Mouse (Mus musculus): Measurements from ENCODE around the gene Slc6a12. TPM values are rescaled to one million over a fixed set of nuclear protein-coding genes. Genes with fewer than 3 reads are reported as not detected.

Gene Slc6a12
- total RNA-seq, 2 experiments from 2014 or later = 0.26 TPM; not detected in 1

DNA sequence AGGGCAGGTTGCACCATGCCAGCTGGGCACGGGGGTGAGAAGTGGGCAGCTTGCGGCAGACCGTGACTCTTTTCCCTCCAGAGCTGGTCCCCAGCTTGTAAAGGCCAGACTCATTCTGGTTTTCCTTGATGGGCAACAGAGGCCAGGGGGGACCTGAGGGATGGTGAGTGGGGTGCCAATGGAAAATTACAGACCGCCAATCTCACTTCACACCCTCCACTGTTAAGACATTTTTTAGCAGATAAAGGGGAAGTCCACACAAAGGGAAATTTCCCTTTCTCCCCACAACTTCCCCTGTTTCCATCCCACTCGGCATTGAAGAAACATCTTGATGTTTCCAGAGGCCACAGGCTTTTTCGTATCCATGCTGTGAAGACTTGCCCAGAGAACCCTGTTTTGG is 1.2 kb upstream of the Slc6a12 start:
- no peak for DNase-seq (ENCODE audit: low spot score)

- no peak for DNase-seq (ENCODE audit: low spot score)
Measured at GRCm38 (mm10) chr6:121343771-121344123, 871 bp downstream of the Slc6a12 start.

DNA sequence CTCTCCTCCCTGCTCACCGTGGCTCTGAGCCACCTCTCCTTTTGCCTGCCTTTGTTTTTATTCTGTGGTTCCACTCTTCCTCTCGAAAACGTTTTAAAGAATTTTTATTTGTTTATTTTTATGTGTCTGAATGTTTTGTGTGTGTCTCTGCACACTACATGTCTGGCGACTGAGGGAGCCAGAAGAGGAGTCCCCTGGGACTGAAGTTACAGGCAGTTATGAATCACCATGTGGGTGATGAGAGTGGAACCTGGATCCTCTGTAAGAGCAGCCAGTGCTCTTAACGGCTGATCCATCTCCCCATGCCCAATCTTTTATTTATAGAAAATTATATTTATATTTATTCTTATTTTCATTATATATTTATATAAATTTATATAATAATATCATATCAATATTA is 1.5 kb downstream of the Slc6a12 start:
- DNase-seq (ENCODE audit: low spot score) = no peak

GRCm38 (mm10) chr6:121346428-121346827 is 3.6 kb downstream of the Slc6a12 start:
- no peak for DNase-seq (ENCODE audit: low spot score)

DNA sequence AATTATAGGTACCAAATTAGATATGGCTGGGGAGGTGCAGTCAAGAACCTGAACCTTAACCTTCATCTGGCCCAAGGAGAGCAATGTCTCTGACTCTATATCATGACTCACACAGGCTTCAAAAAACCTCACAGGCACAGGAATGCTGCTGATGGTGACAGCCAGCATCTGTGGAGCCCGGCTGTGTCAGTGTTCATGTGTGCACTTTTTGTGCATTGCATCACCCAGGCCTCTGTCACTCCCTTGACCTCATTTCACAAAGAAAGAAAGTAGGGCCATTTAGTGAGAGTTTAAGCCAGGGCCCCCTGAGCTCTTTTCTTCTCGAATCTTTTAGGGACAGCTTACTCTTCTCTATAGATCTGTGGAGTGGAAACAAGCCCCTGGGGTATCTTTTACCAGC is 9.4 kb downstream of the Slc6a12 start:
- DNase-seq (ENCODE audit: low spot score) = no peak

- peak; percentile 54 for DNase-seq (ENCODE audit: low spot score)
Measured at GRCm38 (mm10) chr6:121356041-121356440, 13.2 kb downstream of the Slc6a12 start.

DNA sequence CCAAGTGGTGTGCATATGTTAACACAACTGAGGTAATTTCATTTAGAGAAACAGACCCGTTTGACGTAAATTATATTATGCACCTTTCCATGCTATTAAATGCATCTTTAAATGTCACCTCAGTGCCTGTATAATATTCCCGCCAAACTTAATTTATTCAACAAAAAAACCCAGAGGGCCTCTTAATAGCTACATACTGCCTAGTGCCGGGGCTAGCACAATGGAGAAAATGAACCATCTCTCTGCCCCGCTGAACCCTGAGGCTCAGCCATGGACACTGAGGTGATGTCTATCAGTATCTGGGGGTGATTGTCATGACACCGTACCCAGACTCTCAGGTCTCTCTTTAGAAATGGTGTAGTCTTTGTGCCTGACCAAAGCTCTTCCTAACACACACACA is 14.4 kb downstream of the Slc6a12 start:
- no peak for DNase-seq (ENCODE audit: low spot score)

DNA sequence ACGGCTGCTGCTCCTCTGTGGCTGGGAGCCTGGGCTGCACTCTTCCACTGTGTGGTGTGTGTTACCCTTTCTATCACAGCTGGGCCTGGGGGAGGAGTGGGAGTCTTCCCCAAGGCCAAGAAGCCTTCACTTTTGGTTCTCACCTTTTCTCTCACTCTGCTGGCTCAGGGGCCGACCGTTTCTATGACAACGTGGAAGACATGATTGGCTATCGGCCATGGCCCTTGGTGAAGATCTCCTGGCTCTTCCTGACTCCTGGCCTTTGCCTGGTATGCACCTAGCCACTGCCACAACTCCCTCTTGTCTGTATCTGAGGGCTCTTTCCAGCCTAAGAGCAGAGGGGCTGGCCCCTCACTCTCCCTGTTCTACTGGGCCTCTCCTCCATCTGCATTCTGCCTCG is 20.2 kb downstream of the Slc6a12 start:
- no peak for DNase-seq (ENCODE audit: low spot score)

DNA sequence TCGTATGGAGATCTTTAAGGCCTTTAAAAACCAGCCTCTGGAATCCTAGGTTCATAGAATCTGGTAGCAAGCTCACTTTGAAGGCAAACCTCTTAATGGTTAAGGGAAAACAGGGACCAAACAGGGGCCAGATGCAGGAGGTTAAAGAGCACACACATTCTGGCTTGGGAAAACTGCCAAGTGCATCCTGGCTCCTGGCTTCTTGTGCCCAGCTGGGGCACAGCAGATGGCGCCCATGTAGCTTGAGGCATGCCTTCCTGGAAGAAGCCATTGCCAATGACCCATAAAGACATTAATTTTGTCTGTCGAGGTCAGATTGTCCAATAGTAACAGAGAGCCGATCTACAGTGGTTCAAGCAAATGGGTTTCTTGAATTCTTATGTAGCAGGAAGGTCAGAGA is 21.1 kb downstream of the Slc6a12 start:
- DNase-seq (ENCODE audit: low spot score) = no peak

DNA sequence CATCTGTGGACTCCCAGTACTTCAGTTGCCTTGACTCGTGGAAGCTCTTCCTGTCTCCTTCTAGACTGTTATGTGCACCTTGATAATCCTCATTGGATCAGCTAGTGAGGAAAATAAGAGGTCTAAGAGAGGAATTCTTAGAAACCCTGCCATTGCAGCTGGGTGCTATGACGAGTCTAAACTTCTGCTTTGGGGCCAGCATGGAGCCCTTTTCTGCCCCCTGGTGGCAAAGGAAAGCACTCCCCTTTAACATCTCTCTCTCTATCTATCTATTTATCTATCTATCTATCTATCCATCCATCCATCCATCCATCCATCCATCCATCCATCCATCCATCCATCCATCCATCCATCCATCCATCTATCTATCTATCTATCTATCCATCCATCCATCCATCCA is 23.7 kb downstream of the Slc6a12 start:
- peak; percentile 39 for DNase-seq (ENCODE audit: low spot score)

DNA sequence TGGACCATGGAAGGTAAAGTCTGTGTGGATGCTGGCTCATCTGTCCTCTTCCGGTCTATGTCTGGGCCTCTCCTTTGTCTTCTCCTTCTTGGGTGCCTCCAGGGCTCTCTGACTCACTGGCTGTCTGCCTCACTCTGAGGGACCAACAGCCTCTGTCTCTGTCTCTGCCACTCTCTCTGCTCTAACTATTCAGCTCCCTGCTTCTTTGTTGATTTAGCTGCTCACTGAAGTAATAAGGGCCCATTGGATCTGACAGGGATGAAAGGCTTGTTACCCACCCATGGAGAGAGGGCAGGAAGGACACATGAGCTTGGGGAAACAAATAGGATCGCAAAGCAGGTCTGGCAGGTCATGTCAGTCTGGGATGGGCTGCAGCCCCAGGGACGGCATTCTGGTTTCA is 24.2 kb downstream of the Slc6a12 start:
- no peak for DNase-seq (ENCODE audit: low spot score)

GRCm38 (mm10) chr6:121371197-121371980 is 28.5 kb downstream of the Slc6a12 start:
- peak; percentile 22 for DNase-seq (ENCODE audit: low spot score)

GRCm38 (mm10) chr6:121376159-121376558 is 33.3 kb downstream of the Slc6a12 start:
- no peak for DNase-seq (ENCODE audit: low spot score)

- DNase-seq (ENCODE audit: low spot score) = no peak
Measured at GRCm38 (mm10) chr6:121378256-121378655, 35.4 kb downstream of the Slc6a12 start.

DNA sequence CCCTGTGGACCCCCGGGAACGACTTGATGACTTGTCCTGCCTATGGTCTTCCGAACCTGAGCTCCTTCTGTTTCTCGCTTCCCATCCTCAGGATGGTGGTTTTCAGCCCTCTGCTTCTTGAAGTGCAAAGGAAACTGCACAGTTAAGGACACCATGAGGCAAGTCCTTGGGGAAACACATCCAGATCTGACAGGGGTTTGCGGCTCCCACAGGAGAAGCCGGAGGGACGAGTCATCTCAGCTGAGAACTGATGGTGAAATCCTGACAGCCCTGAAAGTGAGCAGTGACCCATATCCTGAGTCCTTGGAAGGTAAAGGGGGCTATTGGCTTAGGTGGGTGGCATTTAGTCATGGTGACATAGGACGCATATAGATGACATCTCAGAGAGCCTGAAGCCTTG is 37.7 kb downstream of the Slc6a12 start:
- no peak for DNase-seq (ENCODE audit: low spot score)

GRCm38 (mm10) chr6:121382071-121382470 is 39.2 kb downstream of the Slc6a12 start:
- DNase-seq (ENCODE audit: low spot score) = no peak

GRCm38 (mm10) chr6:121385397-121385796 is 42.5 kb downstream of the Slc6a12 start:
- DNase-seq (ENCODE audit: low spot score) = no peak

- no peak for DNase-seq (ENCODE audit: low spot score)
Measured at GRCm38 (mm10) chr6:121392610-121393252, 49.9 kb downstream of the Slc6a12 start.

- no peak for DNase-seq (ENCODE audit: low spot score)
Measured at GRCm38 (mm10) chr6:121401140-121401539, 58.3 kb downstream of the Slc6a12 start.

DNA sequence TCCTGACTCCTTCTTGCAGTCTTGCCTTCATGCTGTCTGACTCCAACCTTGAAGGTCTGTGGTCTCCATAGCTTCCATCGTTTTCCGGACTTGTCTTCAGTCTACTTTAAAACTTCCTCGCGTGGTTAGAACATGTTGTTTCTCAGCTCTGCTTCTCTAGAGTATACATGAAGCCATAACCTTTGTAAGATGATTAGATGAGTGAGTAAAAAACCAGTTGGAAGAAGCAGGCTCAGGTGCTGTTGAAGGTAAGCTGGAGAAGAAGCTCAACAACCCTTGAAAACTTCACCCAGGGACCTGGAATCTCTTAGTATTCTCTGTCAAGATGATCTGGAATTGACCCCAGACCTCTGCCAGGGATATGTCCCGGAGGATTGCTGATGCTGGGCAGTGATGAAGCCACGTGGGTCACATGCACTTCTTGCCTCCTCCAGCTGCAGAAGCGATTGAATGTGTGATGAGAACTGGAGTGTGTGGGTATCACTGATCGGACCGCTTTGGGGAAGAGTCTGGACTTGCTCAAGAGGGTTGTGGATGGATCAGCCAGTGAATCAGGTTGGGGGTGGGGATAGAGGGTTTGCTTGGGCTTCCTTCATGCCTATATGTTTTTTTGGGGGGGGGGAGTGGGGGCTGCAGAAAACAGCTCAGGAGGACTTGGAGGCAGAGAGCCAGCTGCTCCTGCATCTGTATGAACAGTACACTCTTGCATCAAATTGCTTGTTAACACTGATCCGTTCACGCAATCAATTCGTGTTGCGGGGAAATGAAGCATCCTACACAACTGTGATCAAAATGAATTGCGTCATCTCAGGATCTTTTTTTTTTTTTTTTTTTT is 59.2 kb downstream of the Slc6a12 start:
- DNase-seq (ENCODE audit: low spot score) = no peak

- no peak for DNase-seq (ENCODE audit: low spot score)
Measured at GRCm38 (mm10) chr6:121402661-121403244, 59.9 kb downstream of the Slc6a12 start.

DNA sequence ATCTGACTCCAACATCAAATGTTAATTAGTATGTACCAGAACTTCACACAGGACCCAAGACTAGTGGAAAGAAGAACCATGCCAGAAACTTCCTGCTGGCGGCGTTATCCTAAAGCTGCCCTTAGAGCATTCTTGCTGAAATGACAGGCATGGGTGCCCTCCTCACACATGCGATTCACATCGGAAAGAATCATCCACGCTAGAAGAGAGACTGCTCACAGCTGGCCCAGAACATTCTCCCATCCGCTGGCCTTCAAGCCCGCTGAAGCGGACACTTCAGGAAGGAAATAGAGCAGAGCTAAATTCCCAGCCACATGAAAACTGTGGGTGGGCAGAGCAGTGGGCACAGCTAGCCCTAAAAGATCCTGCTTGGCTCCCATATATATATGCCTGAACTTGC is 62.4 kb downstream of the Slc6a12 start:
- DNase-seq (ENCODE audit: low spot score) = no peak

Data from gastrocnemius, adult 18-20 months (tissue).